Mouse (Mus musculus) testis, adult 2 months (tissue): ENCODE measurements around the gene Slc25a13.

Source experiments
- CTCF ChIP-seq: fragments of 200-500 bp; IDR thresholded peaks from 2 replicates; pipeline ENCODE4 v1.5.1; 2012; ENCODE audit warnings: low read depth, mild to moderate bottlenecking, inconsistent platforms, low read length, moderate library complexity; ENCODE audit not compliant: control insufficient read depth, insufficient read depth, insufficient replicate concordance
- POLR2A ChIP-seq: fragments of 200-500 bp; IDR thresholded peaks from 2 replicates; pipeline ENCODE4 v1.6.1; 2012; ENCODE audit warnings: low read depth, mild to moderate bottlenecking, inconsistent platforms, low read length, moderate library complexity; ENCODE audit not compliant: control insufficient read depth

DNA sequence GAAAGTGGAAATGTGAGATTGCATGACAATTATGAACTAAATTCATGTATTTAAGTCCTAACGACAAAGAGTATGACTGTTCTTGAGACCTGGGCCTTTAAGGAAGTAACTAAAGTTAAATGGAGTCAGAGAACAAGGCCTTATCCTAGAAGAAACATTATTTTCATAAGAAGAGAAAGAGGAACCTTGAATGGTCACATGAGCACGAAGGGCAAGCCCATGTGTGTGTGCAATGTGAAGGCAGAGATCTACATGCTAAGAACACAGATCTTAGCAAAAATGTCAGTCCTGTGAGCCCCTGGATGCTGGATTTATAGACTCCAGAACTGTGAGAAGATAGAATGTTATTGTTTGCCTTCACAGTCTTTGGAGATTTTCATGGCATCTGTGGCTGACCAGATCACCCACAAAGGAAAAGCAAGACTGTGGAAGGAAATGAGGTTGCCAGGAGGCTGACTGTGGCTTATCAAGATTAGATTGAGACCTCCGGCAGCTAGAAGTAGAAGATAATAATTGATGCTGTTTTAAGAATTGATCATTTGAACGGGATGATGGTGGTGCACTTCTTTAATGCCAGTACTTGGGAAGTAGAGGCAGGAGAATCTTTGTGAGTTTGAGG lies 46.4 kb upstream of the Slc25a13 start:
- TF ChIP-seq POLR2A (no peak), CTCF (no peak)
